Mouse (Mus musculus) left cerebral cortex, adult 11 months (tissue): ENCODE results near the gene Lrrc2.
A peak's percentile ranks its signal among the peaks of the same experiment; 100 is the strongest.

ENCODE experiments used
- DNase-seq: peaks from one replicate; pipeline ENCODE4 v3.0.0; 2022; ENCODE audit warnings: low spot score

Gene Lrrc2

GRCm38 (mm10) chr9:110947900-110948299 is 3.4 kb upstream of the Lrrc2 start:
- DNase-seq, result no peak

- no peak for DNase-seq
These were observed 2.5 kb upstream of the Lrrc2 start for GRCm38 (mm10) chr9:110948813-110949310.

- DNase-seq, result no peak
These were observed 1.2 kb upstream of the Lrrc2 start for GRCm38 (mm10) chr9:110950109-110950508.

GRCm38 (mm10) chr9:110951866-110952265 is 521 bp downstream of the Lrrc2 start:
- no peak for DNase-seq

GRCm38 (mm10) chr9:110952398-110952797 is 1.1 kb downstream of the Lrrc2 start:
- no peak for DNase-seq

GRCm38 (mm10) chr9:110952931-110953549 is 1.7 kb downstream of the Lrrc2 start:
- DNase-seq, result no peak

GRCm38 (mm10) chr9:110953550-110954461 is 2.5 kb downstream of the Lrrc2 start:
- DNase-seq, result peak; percentile 31

- no peak for DNase-seq
These were observed 3.5 kb downstream of the Lrrc2 start for GRCm38 (mm10) chr9:110954681-110955445.

GRCm38 (mm10) chr9:110955962-110956361 is 4.6 kb downstream of the Lrrc2 start:
- DNase-seq, result no peak

GRCm38 (mm10) chr9:110959669-110960068 is 8.3 kb downstream of the Lrrc2 start:
- DNase-seq, result no peak

- no peak for DNase-seq
These were observed 9.1 kb downstream of the Lrrc2 start for GRCm38 (mm10) chr9:110960230-110961149.

- DNase-seq, result no peak
These were observed 10.0 kb downstream of the Lrrc2 start for GRCm38 (mm10) chr9:110961386-110961785.

GRCm38 (mm10) chr9:110963566-110964115 is 12.3 kb downstream of the Lrrc2 start:
- DNase-seq, result no peak

- no peak for DNase-seq
These were observed 13.9 kb downstream of the Lrrc2 start for GRCm38 (mm10) chr9:110965062-110965909.

- DNase-seq, result no peak
These were observed 14.5 kb downstream of the Lrrc2 start for GRCm38 (mm10) chr9:110965910-110966231.

GRCm38 (mm10) chr9:110979411-110979810 is 28.1 kb downstream of the Lrrc2 start:
- no peak for DNase-seq

GRCm38 (mm10) chr9:110982351-110982750 is 31.0 kb downstream of the Lrrc2 start:
- DNase-seq, result no peak

- no peak for DNase-seq
These were observed 32.8 kb downstream of the Lrrc2 start for GRCm38 (mm10) chr9:110984096-110984495.

GRCm38 (mm10) chr9:110985541-110985940 is 34.2 kb downstream of the Lrrc2 start:
- DNase-seq, result no peak

- DNase-seq, result no peak
These were observed 34.6 kb downstream of the Lrrc2 start for GRCm38 (mm10) chr9:110985951-110986350.
